Mouse (Mus musculus): Measurements from ENCODE around the gene 3110009E18Rik. TPM values are rescaled to one million over a fixed set of nuclear protein-coding genes. Genes with fewer than 3 reads are reported as not detected.

Gene 3110009E18Rik
- polyA plus RNA-seq, 1 experiment from 2014 or later, result 22.9 TPM

- WGBS, result 87% methylated on average over 4 of the region's 4 CpGs
- no peak overlapping the region for H3K4me2 ChIP-seq (replicated peaks)
- no peak for ATAC-seq (ENCODE audit: insufficient number of reproducible peaks, insufficient read depth, low FRiP score, low TSS enrichment)
- H3K27ac ChIP-seq, result no peak overlapping the region
- no peak overlapping the region for H3K9ac ChIP-seq
- H3K27me3 ChIP-seq, result no peaks in the 10 kb centered on the region
- no peaks in the 10 kb centered on the region for H3K36me3 ChIP-seq
- H3K4me1 ChIP-seq, result peaks cover 7% of the 10 kb centered on the region
- no peaks in the 10 kb centered on the region for H3K9me3 ChIP-seq
- no peak overlapping the region for H3K4me3 ChIP-seq
Observed at GRCm38 (mm10) chr1:120124839-120125238, 3.9 kb downstream of the 3110009E18Rik start.

GRCm38 (mm10) chr1:120125471-120125870 is 4.5 kb downstream of the 3110009E18Rik start:
- H3K27ac ChIP-seq, result no peak overlapping the region
- no peak for ATAC-seq (ENCODE audit: insufficient number of reproducible peaks, insufficient read depth, low FRiP score, low TSS enrichment)
- H3K27me3 ChIP-seq, result no peaks in the 10 kb centered on the region
- H3K36me3 ChIP-seq, result no peaks in the 10 kb centered on the region
- no peak overlapping the region for H3K4me3 ChIP-seq
- no peak overlapping the region for H3K4me2 ChIP-seq (replicated peaks)
- WGBS, result 77% methylated on average over 6 of the region's 6 CpGs
- H3K9me3 ChIP-seq, result no peaks in the 10 kb centered on the region
- H3K9ac ChIP-seq, result no peak overlapping the region
- 0 out of 2 replicates have a peak, but pooled peaks cover 2% of the 10 kb centered on the region for H3K4me1 ChIP-seq

GRCm38 (mm10) chr1:120126318-120126717 is 5.3 kb downstream of the 3110009E18Rik start:
- H3K27ac ChIP-seq, result no peak overlapping the region
- H3K9ac ChIP-seq, result no peak overlapping the region
- no peak for ATAC-seq (ENCODE audit: insufficient number of reproducible peaks, insufficient read depth, low FRiP score, low TSS enrichment)
- no peak overlapping the region for H3K4me3 ChIP-seq
- no peaks in the 10 kb centered on the region for H3K36me3 ChIP-seq
- no peak overlapping the region for H3K4me2 ChIP-seq (replicated peaks)
- H3K9me3 ChIP-seq, result no peaks in the 10 kb centered on the region
- WGBS, result 79% methylated on average over 9 of the region's 9 CpGs
- no peaks in the 10 kb centered on the region for H3K27me3 ChIP-seq
- H3K4me1 ChIP-seq, result 0 out of 2 replicates have a peak, but pooled peaks cover 2% of the 10 kb centered on the region

- H3K4me2 ChIP-seq (replicated peaks), result no peak overlapping the region
- 83% methylated on average over 1 of the region's 1 CpGs for WGBS
- no peak overlapping the region for H3K9ac ChIP-seq
- no peak overlapping the region for H3K4me3 ChIP-seq
- no peaks in the 10 kb centered on the region for H3K36me3 ChIP-seq
- ATAC-seq (ENCODE audit: insufficient number of reproducible peaks, insufficient read depth, low FRiP score, low TSS enrichment), result no peak
- H3K9me3 ChIP-seq, result no peaks in the 10 kb centered on the region
- no peaks in the 10 kb centered on the region for H3K27me3 ChIP-seq
- H3K27ac ChIP-seq, result no peak overlapping the region
- no peaks in the 10 kb centered on the region for H3K4me1 ChIP-seq
Observed at GRCm38 (mm10) chr1:120132376-120132775, 11.4 kb downstream of the 3110009E18Rik start.

DNA sequence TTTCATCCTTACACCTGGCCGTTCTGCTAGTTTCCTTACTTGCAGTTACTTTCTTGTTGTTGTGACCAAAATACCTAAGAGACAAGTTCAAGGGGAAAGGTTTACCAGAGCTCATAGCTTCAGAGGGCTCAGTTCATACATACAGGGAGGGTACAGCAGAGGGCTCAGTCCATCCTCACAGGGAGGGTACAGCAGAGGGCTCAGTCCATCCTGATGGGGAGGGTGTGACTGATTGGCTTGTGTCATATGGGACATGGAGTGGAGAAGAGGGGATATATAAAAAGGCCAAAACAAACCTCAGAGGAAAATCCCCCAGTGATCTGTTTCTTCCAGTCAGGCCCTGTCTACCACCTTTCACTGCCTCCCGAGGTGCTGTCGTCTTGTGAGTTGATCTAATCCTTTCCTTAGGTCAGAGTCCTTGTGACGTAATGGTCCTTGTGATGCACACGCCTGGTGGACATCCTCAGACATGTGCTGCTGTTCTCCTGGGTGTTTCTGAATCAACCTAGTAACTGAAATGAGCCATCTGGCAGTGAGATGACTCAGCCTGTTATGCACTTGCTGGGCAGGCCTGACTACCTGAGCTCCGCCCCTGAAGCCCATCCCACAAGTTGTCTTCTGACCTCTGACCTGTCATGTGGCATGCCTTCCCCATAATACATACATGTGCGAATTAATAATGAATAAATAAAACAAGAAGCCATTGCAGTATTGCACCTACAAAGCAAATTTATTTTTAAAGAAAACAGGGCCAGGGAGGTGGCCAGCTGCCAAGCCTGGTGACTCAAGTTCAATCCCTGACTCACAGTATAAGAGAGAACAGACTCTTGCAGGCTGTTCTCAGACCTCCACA is 15.2 kb downstream of the 3110009E18Rik start:
- no peak for ATAC-seq (ENCODE audit: insufficient number of reproducible peaks, insufficient read depth, low FRiP score, low TSS enrichment)
- Histone ChIP-seq H3K4me3 (no peak overlapping the region), H3K4me1 (no peaks in the 10 kb centered on the region), H3K27me3 (no peaks in the 10 kb centered on the region), H3K9ac (no peak overlapping the region), H3K4me2 (replicated peaks) (no peak overlapping the region), H3K36me3 (no peaks in the 10 kb centered on the region), H3K9me3 (no peaks in the 10 kb centered on the region), H3K27ac (no peak overlapping the region)
- WGBS, result 81% methylated on average over 7 of the region's 7 CpGs

- 39% methylated on average over 7 of the region's 7 CpGs for WGBS
- no peaks in the 10 kb centered on the region for H3K36me3 ChIP-seq
- no peak overlapping the region for H3K9ac ChIP-seq
- no peaks in the 10 kb centered on the region for H3K4me1 ChIP-seq
- H3K27me3 ChIP-seq, result no peaks in the 10 kb centered on the region
- no peak overlapping the region for H3K27ac ChIP-seq
- H3K9me3 ChIP-seq, result no peaks in the 10 kb centered on the region
- H3K4me3 ChIP-seq, result no peak overlapping the region
- no peak overlapping the region for H3K4me2 ChIP-seq (replicated peaks)
- no peak for ATAC-seq (ENCODE audit: insufficient number of reproducible peaks, insufficient read depth, low FRiP score, low TSS enrichment)
Observed at GRCm38 (mm10) chr1:120138923-120139540, 18.0 kb downstream of the 3110009E18Rik start.

- no peak overlapping the region for H3K9ac ChIP-seq
- no peaks in the 10 kb centered on the region for H3K36me3 ChIP-seq
- no peak overlapping the region for H3K4me2 ChIP-seq (replicated peaks)
- no peaks in the 10 kb centered on the region for H3K27me3 ChIP-seq
- no peak overlapping the region for H3K4me3 ChIP-seq
- no peak for ATAC-seq (ENCODE audit: insufficient number of reproducible peaks, insufficient read depth, low FRiP score, low TSS enrichment)
- 83% methylated on average over 9 of the region's 9 CpGs for WGBS
- no peaks in the 10 kb centered on the region for H3K4me1 ChIP-seq
- no peak overlapping the region for H3K27ac ChIP-seq
- H3K9me3 ChIP-seq, result no peaks in the 10 kb centered on the region
Observed at GRCm38 (mm10) chr1:120140144-120140693, 19.2 kb downstream of the 3110009E18Rik start.

DNA sequence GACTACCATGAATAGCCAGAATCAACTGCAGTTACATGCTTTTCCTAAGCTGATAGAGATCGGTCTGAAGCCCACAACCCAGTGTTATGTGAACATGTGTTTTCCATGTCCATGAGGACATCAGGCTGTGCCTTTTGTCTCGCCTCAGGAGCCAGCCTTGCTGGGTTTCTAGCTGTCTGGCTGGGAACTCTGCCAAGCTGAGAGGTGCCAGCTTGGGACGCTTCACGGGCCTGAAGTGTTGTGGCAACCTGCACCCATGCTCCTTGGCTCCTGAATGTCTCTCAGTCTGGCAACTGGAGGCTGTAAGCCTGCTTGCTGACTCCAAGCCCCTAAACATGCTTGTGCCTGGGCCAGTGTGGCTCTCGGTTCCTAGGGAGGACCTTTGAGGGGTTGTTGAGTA is 21.6 kb downstream of the 3110009E18Rik start:
- Histone ChIP-seq H3K9me3 (no peaks in the 10 kb centered on the region), H3K36me3 (no peaks in the 10 kb centered on the region), H3K27ac (no peak overlapping the region), H3K27me3 (no peaks in the 10 kb centered on the region), H3K4me1 (no peaks in the 10 kb centered on the region), H3K4me3 (no peak overlapping the region), H3K4me2 (replicated peaks) (no peak overlapping the region), H3K9ac (no peak overlapping the region)
- ATAC-seq (ENCODE audit: insufficient number of reproducible peaks, insufficient read depth, low FRiP score, low TSS enrichment), result no peak
- WGBS, result 77% methylated on average over 5 of the region's 5 CpGs

DNA sequence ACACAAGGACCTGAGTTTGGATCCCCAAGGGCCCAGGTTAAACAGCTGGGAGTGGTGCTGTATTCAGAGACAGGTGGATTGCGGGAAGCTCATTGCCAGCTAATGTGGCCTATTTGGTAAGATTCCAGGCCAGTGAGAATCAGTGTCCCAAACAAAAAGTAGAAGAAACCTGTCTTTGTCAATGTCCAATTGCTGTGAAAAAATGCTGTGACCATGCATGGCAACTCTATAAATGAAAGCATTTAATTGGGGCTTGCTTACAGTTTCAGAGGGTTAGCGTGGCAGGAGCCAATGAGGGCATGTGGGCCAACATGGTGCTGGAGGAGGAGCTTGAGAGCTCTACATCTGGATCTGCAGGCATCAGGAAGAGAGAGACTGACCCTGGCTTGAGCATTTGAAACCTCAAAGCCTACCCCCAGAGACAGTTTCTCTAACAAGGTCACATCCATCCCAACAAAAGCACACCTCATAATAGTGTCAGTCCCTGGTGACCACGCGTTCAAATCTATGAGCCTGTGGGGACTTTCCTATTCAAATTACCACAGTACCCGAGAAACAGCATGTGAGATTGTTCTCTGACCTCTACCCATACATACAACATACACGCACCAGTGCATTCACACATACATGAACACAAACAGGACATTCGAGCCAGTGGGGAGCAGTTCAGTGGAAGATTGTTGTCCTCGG is 24.7 kb downstream of the 3110009E18Rik start:
- ATAC-seq (ENCODE audit: insufficient number of reproducible peaks, insufficient read depth, low FRiP score, low TSS enrichment), result no peak
- WGBS, result 85% methylated on average over 8 of the region's 8 CpGs

GRCm38 (mm10) chr1:120146994-120147393 is 26.0 kb downstream of the 3110009E18Rik start:
- Histone ChIP-seq H3K27ac (no peak overlapping the region), H3K9me3 (no peaks in the 10 kb centered on the region), H3K27me3 (no peaks in the 10 kb centered on the region), H3K4me1 (no peaks in the 10 kb centered on the region), H3K4me3 (no peak overlapping the region), H3K4me2 (replicated peaks) (no peak overlapping the region), H3K36me3 (no peaks in the 10 kb centered on the region), H3K9ac (no peak overlapping the region)
- ATAC-seq (ENCODE audit: insufficient number of reproducible peaks, insufficient read depth, low FRiP score, low TSS enrichment), result no peak

More for the DNA sequence above, 24.7 kb downstream of the 3110009E18Rik start:
- Histone ChIP-seq H3K4me2 (replicated peaks) (no peak overlapping the region), H3K4me1 (no peaks in the 10 kb centered on the region), H3K27me3 (no peaks in the 10 kb centered on the region), H3K27ac (no peak overlapping the region), H3K9ac (no peak overlapping the region), H3K9me3 (no peaks in the 10 kb centered on the region), H3K36me3 (no peaks in the 10 kb centered on the region), H3K4me3 (no peak overlapping the region)

- Histone ChIP-seq H3K27me3 (no peaks in the 10 kb centered on the region), H3K36me3 (no peaks in the 10 kb centered on the region), H3K9me3 (no peaks in the 10 kb centered on the region), H3K27ac (no peak overlapping the region), H3K9ac (no peak overlapping the region), H3K4me1 (no peaks in the 10 kb centered on the region), H3K4me3 (no peak overlapping the region), H3K4me2 (replicated peaks) (no peak overlapping the region)
- no peak for ATAC-seq (ENCODE audit: insufficient number of reproducible peaks, insufficient read depth, low FRiP score, low TSS enrichment)
Observed at GRCm38 (mm10) chr1:120154232-120154631, 33.2 kb downstream of the 3110009E18Rik start.

Data from embryonic facial prominence, embryonic 12.5 days (tissue).